Mouse (Mus musculus): ENCODE measurements around the gene Usp17lb.
"Not testable (repeated sequence)": the region's sequence is repeated elsewhere in the genome, so short reads cannot be mapped to it uniquely, and the experiment has no call there.

The Usp17lb gene

DNA sequence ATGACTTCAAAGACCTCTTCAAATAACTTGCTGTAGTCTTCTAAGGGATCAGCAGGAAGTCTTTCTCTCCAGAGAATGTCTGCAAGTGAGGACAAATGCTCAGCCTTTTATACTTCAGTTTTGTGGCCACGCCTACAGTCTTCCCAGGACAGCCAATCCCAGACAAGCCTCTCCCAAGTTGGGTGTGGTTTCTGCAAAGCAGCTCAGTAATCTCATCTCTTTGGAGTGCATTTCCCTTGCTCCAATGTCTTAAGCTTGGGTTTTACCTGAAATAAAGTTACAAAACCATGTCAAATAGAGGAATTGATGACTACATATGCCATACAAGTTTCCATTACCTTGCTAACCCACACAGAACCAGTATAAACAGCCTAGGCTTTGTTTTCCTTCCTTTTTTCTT is at the start of gene Usp17lb:
Gene Usp17lb, minus strand, starts transcription at position 101 of the 400 bp plus-strand sequence.
- no peak for DNase-seq (ENCODE audit: low read depth, low spot score)

DNA sequence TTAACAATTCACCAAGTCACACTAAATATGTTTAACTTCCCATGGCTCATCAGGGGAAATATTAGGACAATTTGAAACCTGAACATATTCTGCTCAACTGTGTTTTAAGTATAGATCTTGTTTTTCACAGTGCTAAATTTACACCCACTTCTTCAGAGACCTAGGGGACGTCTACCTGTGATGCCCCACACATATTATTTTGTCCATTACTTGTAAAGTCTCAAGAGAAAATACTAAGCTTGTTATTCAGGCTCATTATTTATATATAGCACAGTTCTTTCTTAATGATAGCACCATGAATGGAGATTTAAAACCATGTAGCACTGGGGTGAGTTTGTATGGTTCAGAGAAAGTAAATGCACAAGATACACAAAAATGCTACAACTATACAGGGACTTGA is 35.3 kb upstream of the Usp17lb start, which contains the start of gene Olfr665:
Gene Olfr665, plus strand, starts transcription at position 301 of the 400 bp plus-strand sequence.
- DNase-seq (ENCODE audit: low read depth, low spot score) = no peak

DNA sequence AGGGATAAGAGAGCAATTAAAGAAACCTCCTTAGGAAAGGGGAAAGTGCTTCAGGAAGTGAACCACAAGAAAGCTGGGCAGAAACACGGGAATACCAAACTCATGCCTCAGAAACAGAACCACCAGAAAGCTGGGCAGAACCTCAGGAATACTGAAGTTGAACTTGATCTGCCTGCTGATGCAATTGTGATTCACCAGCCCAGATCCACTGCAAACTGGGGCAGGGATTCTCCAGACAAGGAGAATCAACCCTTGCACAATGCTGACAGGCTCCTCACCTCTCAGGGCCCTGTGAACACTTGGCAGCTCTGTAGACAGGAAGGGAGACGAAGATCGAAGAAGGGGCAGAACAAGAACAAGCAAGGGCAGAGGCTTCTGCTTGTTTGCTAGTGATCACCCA is 19.0 kb upstream of the Usp17lb start:
- no peak for DNase-seq (ENCODE audit: low read depth, low spot score)

DNA sequence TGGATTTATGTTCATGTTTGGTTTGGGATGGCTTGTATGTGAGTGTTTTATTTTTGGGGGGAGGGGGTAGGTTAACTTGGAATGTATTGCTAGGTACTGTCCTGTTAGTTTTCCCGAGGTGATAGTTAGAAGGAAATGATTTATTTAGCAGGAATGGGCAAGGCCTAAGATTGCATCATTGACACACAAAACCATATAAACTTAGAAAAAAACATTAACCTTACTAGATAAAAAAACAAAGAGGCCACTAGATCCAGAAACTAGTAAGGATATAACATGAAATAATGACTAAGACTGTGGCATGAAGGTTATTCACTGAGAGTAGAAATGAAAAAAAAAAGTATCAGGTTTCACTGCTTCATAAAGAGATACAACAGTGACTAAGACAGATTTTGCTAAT is 15.3 kb upstream of the Usp17lb start:
- DNase-seq (ENCODE audit: low read depth, low spot score) = no peak

DNA sequence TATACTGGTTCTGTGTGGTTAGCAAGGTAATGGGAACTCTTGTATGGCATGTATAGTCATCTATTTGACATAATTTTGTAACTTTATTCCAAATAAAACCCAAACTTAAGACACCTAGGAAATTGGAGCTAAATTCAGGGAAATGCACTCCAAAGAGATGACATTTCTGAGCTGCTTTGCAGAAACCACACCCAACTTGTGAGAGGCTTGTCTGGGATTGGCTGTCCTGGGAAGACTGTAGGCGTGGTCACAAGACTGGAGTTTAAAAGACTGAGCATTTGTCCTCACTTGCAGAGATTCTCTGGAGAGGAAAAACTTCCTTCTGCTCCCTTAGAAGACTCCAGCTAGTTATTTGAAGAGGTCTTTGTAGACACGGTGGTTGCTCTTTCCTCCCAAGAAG is 14.3 kb upstream of the Usp17lb start, which contains the start of gene Usp17la:
Gene Usp17la, plus strand, starts transcription at position 301 of the 400 bp plus-strand sequence.
- not testable (repeated sequence) for DNase-seq (ENCODE audit: low read depth, low spot score)

DNA sequence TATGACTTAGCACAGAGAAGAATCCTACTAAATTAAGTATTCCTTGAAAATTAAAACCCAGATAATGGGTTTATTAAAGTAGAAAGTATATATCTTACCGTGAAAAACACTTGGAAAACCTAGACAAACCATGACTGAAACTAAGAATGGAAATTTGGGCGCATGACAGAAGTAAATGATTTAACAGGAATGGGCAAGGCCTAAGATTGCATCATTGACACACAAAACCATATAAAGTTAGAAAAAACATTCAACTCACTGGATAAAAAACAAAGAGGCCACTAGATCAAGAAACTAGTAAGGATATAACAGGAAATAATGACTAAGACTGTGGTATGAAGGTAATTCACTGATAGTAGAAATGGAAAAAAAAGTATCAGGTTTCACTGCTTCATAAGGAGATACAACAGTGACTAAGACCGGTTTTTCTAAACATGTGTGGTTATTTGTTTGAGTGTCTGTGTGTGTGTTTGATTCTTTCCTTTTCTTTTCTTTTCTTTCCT is 12.9 kb upstream of the Usp17lb start:
- DNase-seq (ENCODE audit: low read depth, low spot score) = no peak

DNA sequence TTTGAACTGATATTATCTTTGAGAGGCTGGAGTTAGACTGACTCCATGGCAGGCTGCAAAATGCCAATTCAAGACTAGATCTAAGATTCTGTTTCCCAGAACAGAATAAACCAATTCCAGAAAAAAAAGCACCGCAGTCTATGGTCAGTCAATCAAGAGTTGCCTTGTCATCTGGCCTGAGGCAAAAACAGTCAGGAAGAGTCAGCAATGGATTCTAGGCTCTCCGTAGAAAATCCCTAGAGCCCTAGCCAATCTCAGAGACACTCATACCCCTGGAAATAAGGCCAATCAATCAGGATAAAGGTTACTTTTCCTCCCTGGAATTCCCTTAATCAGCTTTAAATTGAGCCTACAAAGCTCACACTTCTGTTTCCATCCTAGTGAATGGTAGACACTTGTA is 9.1 kb upstream of the Usp17lb start:
- DNase-seq (ENCODE audit: low read depth, low spot score) = not testable (repeated sequence)

DNA sequence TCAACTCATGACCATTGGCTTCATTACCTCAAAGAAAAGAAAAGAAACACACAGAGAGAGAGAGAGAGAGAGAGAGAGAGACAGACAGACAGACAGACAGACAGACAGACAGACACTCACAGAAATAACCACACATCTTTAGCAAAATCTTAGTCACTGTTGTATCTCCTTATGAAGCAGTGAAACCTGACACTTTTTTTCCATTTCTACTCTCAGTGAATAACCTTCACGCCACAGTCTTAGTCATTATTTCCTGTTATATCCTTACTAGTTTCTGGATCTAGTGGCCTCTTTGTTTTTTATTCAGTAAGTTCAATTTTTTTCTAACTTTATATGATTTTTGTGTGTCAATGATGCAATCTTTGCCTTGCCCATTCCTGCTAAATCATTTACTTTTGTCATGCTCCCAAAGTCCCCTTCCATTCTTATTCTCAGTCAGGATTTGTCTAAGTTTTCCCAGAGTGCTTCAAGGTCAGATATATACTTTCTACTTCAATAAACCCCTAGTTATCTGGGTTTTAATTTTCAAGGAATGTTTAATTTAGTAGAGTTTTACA is 1.4 kb upstream of the Usp17lb start:
- DNase-seq (ENCODE audit: low read depth, low spot score) = no peak

DNA sequence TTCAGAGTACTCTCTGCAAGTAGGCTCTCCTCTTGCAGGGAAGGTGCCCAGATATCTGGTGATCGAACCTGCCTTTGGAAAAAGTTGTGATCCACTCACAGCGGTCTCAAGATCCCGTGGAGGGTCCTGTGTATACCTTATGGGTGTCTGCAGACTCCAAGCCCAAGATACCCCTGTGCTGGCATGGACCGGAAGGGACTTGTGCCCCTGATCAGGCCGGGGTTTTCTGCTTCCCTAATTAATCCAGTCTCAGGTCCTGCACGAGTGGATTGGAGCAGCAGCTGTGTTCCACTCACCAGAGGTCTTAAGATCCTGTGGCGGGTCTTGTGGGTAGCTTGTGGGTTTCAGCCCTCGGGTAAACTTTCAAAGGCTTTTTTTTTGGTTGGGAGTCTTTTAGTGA is 32.1 kb downstream of the Usp17lb start:
- not testable (repeated sequence) for DNase-seq (ENCODE audit: low read depth, low spot score)

DNA sequence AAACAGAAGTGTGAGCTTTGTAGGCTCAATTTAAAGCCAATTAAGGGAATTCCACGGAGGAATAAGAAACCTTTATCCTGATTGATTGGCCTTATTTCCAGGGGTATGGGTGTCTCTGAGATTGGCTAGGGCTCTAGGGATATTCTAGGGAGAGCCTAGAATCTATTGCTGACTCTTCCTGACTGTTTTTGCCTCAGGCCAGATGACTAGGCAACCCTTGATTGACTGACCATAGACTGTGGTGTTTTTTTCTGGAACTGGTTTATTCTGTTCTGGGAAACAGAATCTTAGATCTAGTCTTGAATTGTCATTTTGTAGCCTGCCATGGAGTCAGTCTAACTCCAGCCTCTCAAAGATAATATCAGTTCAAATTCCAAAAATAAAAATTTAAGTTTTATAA is 51.6 kb downstream of the Usp17lb start:
- no peak for DNase-seq (ENCODE audit: low read depth, low spot score)
